Mouse (Mus musculus): ENCODE results near the gene Dvl2. TPM values are rescaled to one million over a fixed set of nuclear protein-coding genes. Genes with fewer than 3 reads are reported as not detected.

Gene Dvl2
- 10 to 100 TPM; 22.0 to 49.6 TPM for polyA plus RNA-seq (2012; fragmentation: generic; extraction: Trizol)

GRCm38 (mm10) chr11:70000396-70000898 lies at the start of gene Dvl2:
TSS of gene Dvl2 (plus strand) at chr11:70000595.

GRCm38 (mm10) chr11:69964650-69965270 lies 35.6 kb upstream of the Dvl2 start, which contains the start of gene Cldn7:
TSS of gene Cldn7 (plus strand) at chr11:69964779.

GRCm38 (mm10) chr11:69981141-69981762 lies 19.1 kb upstream of the Dvl2 start, which contains the start of gene Ctdnep1:
TSS of gene Ctdnep1 (plus strand) at chr11:69981156.

GRCm38 (mm10) chr11:69982225-69982624 lies 18.2 kb upstream of the Dvl2 start, which contains the start of gene Elp5:
TSS of gene Elp5 (minus strand) at chr11:69982517.

GRCm38 (mm10) chr11:69990850-69991691 lies 9.3 kb upstream of the Dvl2 start, which contains the start of gene Gabarap:
TSS of gene Gabarap (plus strand) at chr11:69991143.

GRCm38 (mm10) chr11:69995391-69995960 lies 4.9 kb upstream of the Dvl2 start, which contains the start of gene Phf23:
TSS of gene Phf23 (plus strand) at chr11:69995777.

GRCm38 (mm10) chr11:70014880-70015558 lies 14.6 kb downstream of the Dvl2 start, which contains the start of gene Acadvl:
TSS of gene Acadvl (minus strand) at chr11:70015411.

GRCm38 (mm10) chr11:70016669-70017068 lies 16.3 kb downstream of the Dvl2 start, which contains the start of gene Dlg4:
TSS of gene Dlg4 (plus strand) at chr11:70016942.

GRCm38 (mm10) chr11:70053898-70054570 lies 53.6 kb downstream of the Dvl2 start, which contains the start of gene Asgr1:
TSS of gene Asgr1 (plus strand) at chr11:70054085.

Other genes starting within 250 kb of the Dvl2 start
- 100 to 1,000 TPM in 1 of 2 experiments, 10 to 100 TPM in 1; 42.8 to 126 TPM for gene Polr2a, start 242.0 kb upstream of the Dvl2 start, polyA plus RNA-seq (2012; fragmentation: generic; extraction: Trizol)
- under 1 TPM in 1 of 2 experiments, not detected in 1; 0.26 TPM for gene Slc35g3, start 238.6 kb upstream of the Dvl2 start, polyA plus RNA-seq (2012; fragmentation: generic; extraction: Trizol)
- gene Zbtb4, start 234.7 kb upstream of the Dvl2 start, polyA plus RNA-seq (2012; fragmentation: generic; extraction: Trizol) = 10 to 100 TPM in 1 of 2 experiments, 1 to 10 TPM in 1; 1.2 to 14.4 TPM
- under 1 TPM; 0.63 to 0.89 TPM for gene Chrnb1, start 204.7 kb upstream of the Dvl2 start, polyA plus RNA-seq (2012; fragmentation: generic; extraction: Trizol)
- under 1 TPM; 0.01 to 0.31 TPM for gene Fgf11, start 198.7 kb upstream of the Dvl2 start, polyA plus RNA-seq (2012; fragmentation: generic; extraction: Trizol)
- gene Tmem102, start 195.0 kb upstream of the Dvl2 start, polyA plus RNA-seq (2012; fragmentation: generic; extraction: Trizol) = under 1 TPM; 0.01 to 0.05 TPM
- gene Gm39566, start 185.3 kb upstream of the Dvl2 start, polyA plus RNA-seq (2012; fragmentation: generic; extraction: Trizol) = not detected
- not detected for gene Spem2, start 182.1 kb upstream of the Dvl2 start, polyA plus RNA-seq (2012; fragmentation: generic; extraction: Trizol)
- under 1 TPM; 0.02 to 0.07 TPM for gene Spem1, start 178.4 kb upstream of the Dvl2 start, polyA plus RNA-seq (2012; fragmentation: generic; extraction: Trizol)
- 10 to 100 TPM in 1 of 2 experiments, 1 to 10 TPM in 1; 4.3 to 49.8 TPM for gene Nlgn2, start 162.8 kb upstream of the Dvl2 start, polyA plus RNA-seq (2012; fragmentation: generic; extraction: Trizol)
- gene Tmem256, start 162.1 kb upstream of the Dvl2 start, polyA plus RNA-seq (2012; fragmentation: generic; extraction: Trizol) = 100 to 1,000 TPM; 452 to 473 TPM
- 100 to 1,000 TPM in 1 of 2 experiments, 10 to 100 TPM in 1; 45.7 to 171 TPM for gene Plscr3, start 154.2 kb upstream of the Dvl2 start, polyA plus RNA-seq (2012; fragmentation: generic; extraction: Trizol)
- not detected for gene Tnk1, start 141.9 kb upstream of the Dvl2 start, polyA plus RNA-seq (2012; fragmentation: generic; extraction: Trizol)
- not detected for gene Tmem95, start 122.6 kb upstream of the Dvl2 start, polyA plus RNA-seq (2012; fragmentation: generic; extraction: Trizol)
- gene Kctd11, start 119.2 kb upstream of the Dvl2 start, polyA plus RNA-seq (2012; fragmentation: generic; extraction: Trizol) = 10 to 100 TPM in 1 of 2 experiments, 1 to 10 TPM in 1; 5.0 to 12.3 TPM
- under 1 TPM; 0.04 to 0.07 TPM for gene Acap1, start 105.1 kb upstream of the Dvl2 start, polyA plus RNA-seq (2012; fragmentation: generic; extraction: Trizol)
- gene 2810408A11Rik, start 99.6 kb upstream of the Dvl2 start, polyA plus RNA-seq (2012; fragmentation: generic; extraction: Trizol) = 1 to 10 TPM; 1.6 to 9.9 TPM
- 10 to 100 TPM; 13.1 to 24.7 TPM for gene Neurl4, start 99.5 kb upstream of the Dvl2 start, polyA plus RNA-seq (2012; fragmentation: generic; extraction: Trizol)
- gene Gps2, start 86.7 kb upstream of the Dvl2 start, polyA plus RNA-seq (2012; fragmentation: generic; extraction: Trizol) = 10 to 100 TPM; 66.9 to 94.9 TPM
- 1,000 to 10,000 TPM in 1 of 2 experiments, 100 to 1,000 TPM in 1; 812 to 3,163 TPM for gene Eif5a, start 78.6 kb upstream of the Dvl2 start, polyA plus RNA-seq (2012; fragmentation: generic; extraction: Trizol)
- gene Ybx2, start 64.8 kb upstream of the Dvl2 start, polyA plus RNA-seq (2012; fragmentation: generic; extraction: Trizol) = under 1 TPM in 1 of 2 experiments, not detected in 1; 0.13 TPM
- gene Slc2a4, start 52.4 kb upstream of the Dvl2 start, polyA plus RNA-seq (2012; fragmentation: generic; extraction: Trizol) = under 1 TPM; 0.02 to 0.39 TPM
- gene Cldn7, start 35.8 kb upstream of the Dvl2 start, polyA plus RNA-seq (2012; fragmentation: generic; extraction: Trizol) = under 1 TPM in 1 of 2 experiments, not detected in 1; 0.15 TPM
- gene Ctdnep1, start 19.4 kb upstream of the Dvl2 start, polyA plus RNA-seq (2012; fragmentation: generic; extraction: Trizol) = 100 to 1,000 TPM; 189 to 229 TPM
- gene Elp5, start 18.1 kb upstream of the Dvl2 start, polyA plus RNA-seq (2012; fragmentation: generic; extraction: Trizol) = 100 to 1,000 TPM in 1 of 2 experiments, 10 to 100 TPM in 1; 93.9 to 141 TPM
- gene Gabarap, start 9.5 kb upstream of the Dvl2 start, polyA plus RNA-seq (2012; fragmentation: generic; extraction: Trizol) = 100 to 1,000 TPM; 710 to 827 TPM
- gene Phf23, start 4.8 kb upstream of the Dvl2 start, polyA plus RNA-seq (2012; fragmentation: generic; extraction: Trizol) = 10 to 100 TPM; 66.5 to 68.8 TPM
- 100 to 1,000 TPM; 121 to 196 TPM for gene Acadvl, start 14.8 kb downstream of the Dvl2 start, polyA plus RNA-seq (2012; fragmentation: generic; extraction: Trizol)
- gene Dlg4, start 16.3 kb downstream of the Dvl2 start, polyA plus RNA-seq (2012; fragmentation: generic; extraction: Trizol) = 10 to 100 TPM; 12.9 to 43.6 TPM
- gene Asgr1, start 53.5 kb downstream of the Dvl2 start, polyA plus RNA-seq (2012; fragmentation: generic; extraction: Trizol) = 1 to 10 TPM; 1.2 to 4.9 TPM
- under 1 TPM; 0.04 to 0.12 TPM for gene Asgr2, start 92.0 kb downstream of the Dvl2 start, polyA plus RNA-seq (2012; fragmentation: generic; extraction: Trizol)
- under 1 TPM in 1 of 2 experiments, not detected in 1; 0.01 TPM for gene Mgl2, start 129.7 kb downstream of the Dvl2 start, polyA plus RNA-seq (2012; fragmentation: generic; extraction: Trizol)
- gene Clec10a, start 155.6 kb downstream of the Dvl2 start, polyA plus RNA-seq (2012; fragmentation: generic; extraction: Trizol) = under 1 TPM; 0.24 to 0.35 TPM
- gene Slc16a11, start 212.2 kb downstream of the Dvl2 start, polyA plus RNA-seq (2012; fragmentation: generic; extraction: Trizol) = under 1 TPM; 0.05 to 0.54 TPM
- gene Slc16a13, start 220.5 kb downstream of the Dvl2 start, polyA plus RNA-seq (2012; fragmentation: generic; extraction: Trizol) = 1 to 10 TPM in 1 of 2 experiments, under 1 TPM in 1; 0.08 to 2.6 TPM
- under 1 TPM; 0.01 to 0.08 TPM for gene Bcl6b, start 229.2 kb downstream of the Dvl2 start, polyA plus RNA-seq (2012; fragmentation: generic; extraction: Trizol)
- gene 0610010K14Rik, start 237.3 kb downstream of the Dvl2 start, polyA plus RNA-seq (2012; fragmentation: generic; extraction: Trizol) = 100 to 1,000 TPM; 168 to 216 TPM
- gene Gm21988, start 239.2 kb downstream of the Dvl2 start, polyA plus RNA-seq (2012; fragmentation: generic; extraction: Trizol) = 10 to 100 TPM; 16.5 to 24.7 TPM
- 100 to 1,000 TPM; 342 to 713 TPM for gene Rnasek, start 239.2 kb downstream of the Dvl2 start, polyA plus RNA-seq (2012; fragmentation: generic; extraction: Trizol)

Data from C3H10T1/2 (cell line).